Mouse (Mus musculus) neural tube, embryonic 11.5 days (tissue): ENCODE results near the gene Cd7. TPM values are rescaled to one million over a fixed set of nuclear protein-coding genes. Genes with fewer than 3 reads are reported as not detected.
"Not testable (repeated sequence)": the region's sequence is repeated elsewhere in the genome, so short reads cannot be mapped to it uniquely, and the experiment has no call there.

Experiments used
- ATAC-seq: fragments of 200-750 bp; cut with Nextera tagmentation; 2 replicates; pipeline ENCODE4 v1.8.0; 2017; ENCODE audit warnings: moderate number of reproducible peaks, mild to moderate bottlenecking, moderate TSS enrichment, moderate library complexity; ENCODE audit not compliant: insufficient read depth, low FRiP score, low TSS enrichment
- DNase-seq: peaks from one replicate; pipeline ENCODE4 v3.0.0-alpha.2; 2015; ENCODE audit warnings: low spot score
- H3K27ac ChIP-seq: fragments of 300-500 bp; sonication (generic); 2 replicates; pipeline ENCODE4 v1.5.1; 2014; ENCODE audit warnings: low read depth, mild to moderate bottlenecking, low read length
- H3K27me3 ChIP-seq: fragments of 300-500 bp; sonication (generic); 2 replicates; pipeline ENCODE4 v1.6.1; 2014; ENCODE audit warnings: mild to moderate bottlenecking, low read length, mixed read lengths; ENCODE audit not compliant: control insufficient read depth, insufficient read depth
- H3K36me3 ChIP-seq: fragments of 300-500 bp; sonication (generic); 2 replicates; pipeline ENCODE4 v1.6.1; 2014; ENCODE audit warnings: mild to moderate bottlenecking, low read length, moderate library complexity, mixed read lengths; ENCODE audit not compliant: control insufficient read depth, insufficient read depth
- H3K4me1 ChIP-seq: fragments of 300-500 bp; sonication (generic); 2 replicates; pipeline ENCODE4 v1.6.1; 2014; ENCODE audit warnings: low read length, mixed read lengths; ENCODE audit not compliant: control insufficient read depth, insufficient read depth
- H3K4me2 ChIP-seq: fragments of 300-500 bp; sonication (generic); 2 replicates; pipeline ENCODE4 v1.6.1; 2014; ENCODE audit warnings: low read depth, mild to moderate bottlenecking, moderate library complexity
- H3K4me3 ChIP-seq: fragments of 300-500 bp; sonication (generic); 2 replicates; pipeline ENCODE4 v1.5.1; 2014; ENCODE audit warnings: low read depth, low read length
- H3K9ac ChIP-seq: fragments of 300-500 bp; sonication (generic); 2 replicates; pipeline ENCODE4 v1.6.1; 2014; ENCODE audit warnings: mild to moderate bottlenecking, low read length
- H3K9me3 ChIP-seq: fragments of 300-500 bp; sonication (generic); 2 replicates; pipeline ENCODE4 v1.6.1; 2016; ENCODE audit warnings: low read length; ENCODE audit not compliant: control insufficient read depth
- WGBS: fragments of 180-500 bp; shearing (Covaris S2); extraction: QIAGEN DNeasy Blood & Tissue Kit; methylation state at CpG from one replicate; pipeline ENCODE4 v1.1.7; 2014; 5-methylcytosine and 5-hydroxymethylcytosine counted together
- polyA plus RNA-seq: library from polyadenylated mRNA; unstranded; fragments of >200 nt; fragmentation: Nextera tagmentation; extraction: Ambion mirVana; gene quantifications from 2 replicates; pipeline ENCODE4 v1.2.1, GENCODE M21; 2014

The Cd7 gene
- polyA plus RNA-seq, 1 experiment from 2014 or later = not detected

DNA sequence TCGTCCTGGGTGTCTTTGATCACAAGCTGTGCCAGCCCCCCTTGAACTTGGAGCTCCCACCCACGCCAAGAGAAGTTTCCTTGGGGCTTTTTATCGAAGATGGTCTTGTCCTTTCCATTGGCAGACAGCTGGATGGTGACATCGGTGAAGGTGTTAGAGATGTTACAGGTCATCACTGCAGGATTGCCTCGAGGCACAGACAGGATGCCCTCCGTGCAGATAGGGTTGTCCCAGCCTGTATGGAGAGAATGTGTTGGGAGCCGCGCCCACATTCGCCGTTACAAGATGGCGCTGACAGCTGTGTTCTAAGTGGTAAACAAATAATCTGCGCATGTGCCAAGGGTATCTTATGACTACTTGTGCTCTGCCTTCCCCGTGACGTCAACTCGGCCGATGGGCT, 30.4 kb upstream of the Cd7 start:
- not testable (repeated sequence) for H3K4me2 ChIP-seq, H3K4me3 ChIP-seq, H3K4me1 ChIP-seq, H3K9ac ChIP-seq, DNase-seq, H3K27ac ChIP-seq, H3K36me3 ChIP-seq, ATAC-seq, H3K9me3 ChIP-seq, H3K27me3 ChIP-seq
- WGBS = 92% methylated on average over 11 of the region's 16 CpGs

DNA sequence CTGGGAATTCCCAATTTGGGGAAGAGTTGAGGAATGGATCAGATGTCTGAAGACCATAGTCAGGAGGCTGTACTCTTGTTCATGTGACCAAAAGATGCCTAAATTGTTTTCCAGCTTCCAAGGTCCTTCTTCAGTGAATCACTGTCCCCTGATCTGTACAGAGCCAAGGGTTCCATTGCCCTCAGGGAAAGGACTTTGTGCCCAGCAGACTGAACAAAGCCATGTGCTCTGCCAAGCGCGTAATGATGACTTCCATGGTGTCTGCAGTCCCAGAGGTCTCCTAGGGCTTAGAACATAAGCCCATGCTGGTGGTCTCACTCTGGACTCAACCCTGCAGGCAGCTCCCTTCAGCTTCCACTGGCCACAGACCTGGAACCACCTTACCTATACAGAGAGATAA, 28.7 kb upstream of the Cd7 start:
- no peak for ATAC-seq
- no peak overlapping the region for H3K9ac ChIP-seq
- no peak overlapping the region for H3K4me3 ChIP-seq
- WGBS = 87% methylated on average over 2 of the region's 2 CpGs
- DNase-seq = no peak
- H3K27me3 ChIP-seq = no peaks in the 10 kb centered on the region
- H3K4me2 ChIP-seq = no peak overlapping the region
- no peak overlapping the region for H3K27ac ChIP-seq
- no peaks in the 10 kb centered on the region for H3K9me3 ChIP-seq
- no peaks in the 10 kb centered on the region for H3K4me1 ChIP-seq
- no peaks in the 10 kb centered on the region for H3K36me3 ChIP-seq

DNA sequence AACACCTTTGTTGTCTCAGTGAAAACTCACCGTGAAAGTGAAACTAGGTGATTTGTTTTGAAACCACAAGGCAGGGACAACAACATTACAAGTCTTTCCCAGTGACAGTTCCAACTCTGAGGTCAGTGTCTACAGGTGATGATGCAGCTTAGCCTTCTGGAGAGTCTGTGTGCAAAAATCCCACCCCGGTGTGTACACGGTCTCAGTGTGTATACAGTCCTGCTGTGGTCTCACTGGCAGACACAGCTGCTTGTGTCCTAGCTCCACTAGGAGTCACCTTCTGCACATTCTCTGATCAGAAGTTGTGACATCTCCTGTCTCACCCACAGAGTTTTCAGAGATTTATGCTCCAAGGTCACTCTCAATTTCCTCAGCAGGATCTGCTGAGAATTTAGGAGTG, 25.0 kb upstream of the Cd7 start:
- no peak overlapping the region for H3K4me2 ChIP-seq
- no peak overlapping the region for H3K4me3 ChIP-seq
- H3K9ac ChIP-seq = no peak overlapping the region
- DNase-seq (no peak), ATAC-seq (no peak)
- H3K4me1 ChIP-seq = no peaks in the 10 kb centered on the region
- 83% methylated on average over 3 of the region's 3 CpGs for WGBS
- H3K27ac ChIP-seq = no peak overlapping the region
- no peaks in the 10 kb centered on the region for H3K36me3 ChIP-seq
- no peaks in the 10 kb centered on the region for H3K27me3 ChIP-seq
- no peaks in the 10 kb centered on the region for H3K9me3 ChIP-seq

DNA sequence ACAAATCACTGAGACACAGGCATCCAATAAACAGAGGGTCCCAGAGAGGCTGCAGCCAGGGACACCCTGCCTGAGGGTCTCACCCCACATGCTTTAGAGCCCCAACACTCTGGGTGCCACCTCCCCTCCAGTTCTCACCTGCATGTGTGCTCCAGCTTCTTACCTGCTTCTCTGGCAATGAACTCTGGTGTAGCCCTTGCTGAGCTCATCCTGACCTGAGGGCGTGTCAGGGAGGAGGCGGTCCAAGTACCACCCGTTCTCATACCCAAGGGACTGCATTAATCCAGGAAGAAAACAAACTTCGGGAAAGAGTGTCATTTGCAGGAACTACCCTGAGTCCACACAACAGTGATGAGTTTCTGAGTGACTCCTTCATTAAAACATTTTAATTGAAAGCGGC, 24.2 kb upstream of the Cd7 start, which contains the start of gene Sectm1b:
TSS of gene Sectm1b (minus strand) at position 191 of the 400 bp plus-strand sequence.
- H3K4me1 ChIP-seq = no peaks in the 10 kb centered on the region
- ATAC-seq (no peak), DNase-seq (no peak)
- H3K9ac ChIP-seq = no peak within 1 kb of the TSS
- H3K36me3 ChIP-seq = no peaks in the 10 kb centered on the region
- H3K4me2 ChIP-seq = no peak within 1 kb of the TSS
- 84% methylated on average over 5 of the region's 5 CpGs for WGBS
- no peaks in the 10 kb centered on the region for H3K9me3 ChIP-seq
- no peak within 1 kb of the TSS for H3K27ac ChIP-seq
- no peak within 1 kb of the TSS for H3K4me3 ChIP-seq
- H3K27me3 ChIP-seq = no peaks in the 10 kb centered on the region

DNA sequence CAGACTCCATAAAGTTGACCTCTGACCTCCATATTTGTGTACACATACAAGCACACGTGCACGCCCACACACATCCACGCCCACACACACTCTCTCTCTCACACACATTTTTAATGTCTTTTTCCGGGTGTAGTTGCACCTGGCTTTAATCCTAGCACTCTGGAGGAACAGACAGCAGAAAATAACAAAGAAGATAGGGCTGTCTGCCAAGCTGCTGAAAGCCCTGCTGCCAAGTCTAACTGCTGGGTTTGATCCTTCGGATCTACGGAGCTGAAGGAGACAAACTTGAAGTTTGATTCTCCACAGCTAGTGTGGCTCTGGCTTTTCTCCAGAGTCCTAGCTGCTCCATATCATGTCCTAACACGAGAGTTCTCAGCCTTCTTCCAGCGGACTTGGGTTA, 22.4 kb upstream of the Cd7 start:
- Histone ChIP-seq H3K9ac (no peak overlapping the region), H3K27ac (no peak overlapping the region), H3K4me2 (no peak overlapping the region), H3K36me3 (no peaks in the 10 kb centered on the region), H3K9me3 (no peaks in the 10 kb centered on the region), H3K4me3 (no peak overlapping the region), H3K27me3 (no peaks in the 10 kb centered on the region), H3K4me1 (no peaks in the 10 kb centered on the region)
- 87% methylated on average over 8 of the region's 8 CpGs for WGBS
- DNase-seq (no peak), ATAC-seq (no peak)

DNA sequence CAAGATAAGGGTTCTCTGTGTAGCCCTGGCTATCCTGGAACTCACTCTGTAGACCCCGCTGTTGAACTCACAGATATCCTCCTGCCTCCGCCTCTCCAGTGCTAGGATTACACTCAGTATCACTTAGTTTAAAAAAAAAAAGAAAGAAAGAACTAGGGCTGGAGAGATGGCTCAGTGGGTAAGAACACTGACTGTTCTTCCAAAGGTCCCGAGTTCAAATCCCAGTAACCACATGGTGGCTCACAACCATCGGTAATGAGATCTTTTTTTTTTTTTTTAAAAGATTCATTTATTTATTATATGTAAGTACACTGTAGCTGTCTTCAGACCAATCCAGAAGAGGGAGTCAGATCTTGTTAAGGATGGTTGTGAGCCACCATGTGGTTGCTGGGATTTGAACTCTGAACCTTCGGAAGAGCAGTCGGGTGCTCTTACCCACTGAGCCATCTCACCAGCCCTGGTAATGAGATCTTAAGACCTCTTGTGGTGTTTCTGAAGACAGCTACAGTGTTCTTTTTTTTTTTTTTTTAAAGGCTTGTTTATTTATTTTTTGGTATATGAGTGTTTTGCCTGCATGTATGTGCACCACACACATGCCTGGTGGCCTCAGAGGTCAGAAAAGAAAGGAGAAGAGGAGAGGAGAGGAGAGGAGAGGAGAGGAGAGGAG, 21.3 kb upstream of the Cd7 start:
- not testable (repeated sequence) for H3K27ac ChIP-seq, DNase-seq, H3K9me3 ChIP-seq, ATAC-seq, H3K27me3 ChIP-seq, H3K4me1 ChIP-seq, H3K36me3 ChIP-seq, H3K4me3 ChIP-seq, H3K4me2 ChIP-seq, H3K9ac ChIP-seq
- WGBS = 96% methylated on average over 6 of the region's 6 CpGs

DNA sequence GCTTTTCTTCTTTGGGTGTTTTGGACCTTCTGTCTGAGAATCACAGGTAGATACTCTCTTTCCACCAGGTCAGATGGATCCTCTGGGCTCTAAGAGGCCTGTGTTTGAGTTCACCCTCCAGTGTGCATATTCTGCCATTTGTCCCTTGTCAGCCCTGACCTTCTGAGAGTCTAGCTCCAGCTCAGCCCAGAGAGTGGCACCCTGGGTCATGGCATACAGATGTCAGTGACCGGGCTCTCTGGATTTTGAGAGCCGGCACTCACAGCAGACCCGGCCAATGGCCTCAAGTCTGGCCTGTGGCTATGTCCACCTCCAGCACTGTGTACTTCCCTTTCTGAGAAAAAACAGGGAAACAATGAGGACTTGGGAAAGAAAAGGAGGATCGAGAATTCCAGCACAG, 20.3 kb upstream of the Cd7 start:
- no peak overlapping the region for H3K9ac ChIP-seq
- WGBS = 93% methylated on average over 4 of the region's 4 CpGs
- H3K4me3 ChIP-seq = no peak overlapping the region
- H3K4me2 ChIP-seq = no peak overlapping the region
- no peaks in the 10 kb centered on the region for H3K4me1 ChIP-seq
- H3K9me3 ChIP-seq = no peaks in the 10 kb centered on the region
- DNase-seq (no peak), ATAC-seq (no peak)
- no peaks in the 10 kb centered on the region for H3K36me3 ChIP-seq
- no peaks in the 10 kb centered on the region for H3K27me3 ChIP-seq
- H3K27ac ChIP-seq = no peak overlapping the region

DNA sequence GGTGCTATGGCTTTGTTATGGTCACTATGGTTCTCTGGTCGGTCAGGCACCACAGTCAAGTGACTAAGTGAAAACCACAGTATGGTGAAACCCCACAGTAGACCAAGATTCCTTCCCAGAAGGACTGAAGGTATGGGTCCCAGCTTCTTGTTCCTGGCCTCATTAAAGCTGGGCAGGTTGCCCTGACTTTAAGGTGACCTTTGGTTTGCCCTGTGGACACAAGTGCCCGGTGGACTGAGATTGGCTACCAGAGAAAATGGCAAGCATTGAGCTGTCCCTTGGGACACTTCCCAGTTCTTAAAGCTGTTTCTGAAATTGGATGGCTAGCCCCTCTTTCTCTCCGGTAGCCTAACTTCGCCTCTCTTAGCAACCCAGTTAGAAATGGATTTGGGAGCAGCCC, 19.7 kb upstream of the Cd7 start:
- DNase-seq = no peak
- Histone ChIP-seq H3K4me3 (no peak overlapping the region), H3K4me2 (no peak overlapping the region), H3K27me3 (no peaks in the 10 kb centered on the region), H3K9ac (no peak overlapping the region), H3K36me3 (no peaks in the 10 kb centered on the region), H3K27ac (no peak overlapping the region), H3K4me1 (no peaks in the 10 kb centered on the region), H3K9me3 (no peaks in the 10 kb centered on the region)
- no peak for ATAC-seq
- 90% methylated on average over 4 of the region's 4 CpGs for WGBS

DNA sequence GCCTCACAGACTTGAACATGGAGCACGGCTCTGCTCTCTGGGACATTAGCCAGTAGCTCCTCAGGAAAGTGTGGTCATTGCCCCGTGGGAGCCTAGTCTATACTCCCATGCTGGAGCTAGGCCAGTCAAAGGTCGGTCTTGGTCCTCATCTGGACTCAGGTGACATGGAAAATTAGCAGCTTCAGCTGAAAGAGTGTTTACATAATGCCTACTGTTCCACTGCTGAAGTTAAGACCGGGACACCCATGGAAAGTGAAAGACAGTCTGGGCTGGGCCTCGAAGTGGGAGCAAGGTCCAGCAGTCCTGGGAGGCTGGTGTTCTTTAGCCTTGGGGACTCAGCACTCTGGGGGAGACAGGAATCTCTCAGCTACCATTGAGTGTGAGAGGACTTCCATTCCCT, 18.9 kb upstream of the Cd7 start:
- Histone ChIP-seq H3K36me3 (no peaks in the 10 kb centered on the region), H3K4me2 (no peak overlapping the region), H3K4me3 (no peak overlapping the region), H3K27ac (no peak overlapping the region), H3K9ac (no peak overlapping the region), H3K9me3 (no peaks in the 10 kb centered on the region), H3K27me3 (no peaks in the 10 kb centered on the region), H3K4me1 (no peaks in the 10 kb centered on the region)
- no peak for ATAC-seq
- 79% methylated on average over 5 of the region's 5 CpGs for WGBS
- DNase-seq = no peak
